ENCODE assay signal across 8 mouse cellular contexts in genomic region chr7:44985595-44986191, GRCm38 (mm10). TPM values are rescaled to one million over a fixed set of nuclear protein-coding genes. Genes with fewer than 3 reads are reported as not detected.
A peak's percentile ranks its signal among the peaks of the same experiment; 100 is the strongest.
DNase-seq lines count a peak whose midpoint lies in the region; ATAC-seq lines count a peak whose summit lies in the region.

No protein-coding gene starts in this region.

- DNase-seq in cerebellum, adult 11 months = peak; percentile 72
- peak; percentile 64 for DNase-seq in cerebellum, adult 8-10 months
- peak; percentile 44 to 46 for DNase-seq in frontal cortex, postnatal 36 days (ENCODE audit: low spot score in 2 of 2)
- peak; percentile 36 for DNase-seq in hindbrain, embryonic 14.5 days (ENCODE audit: low spot score)
- peak; percentile 61 to 64 for DNase-seq in left cerebral cortex, postnatal 14 days (ENCODE audit: low spot score in 2 of 2)
- peak; percentile 46 for DNase-seq in right cerebral cortex, postnatal 25 days

- H3K4me3 ChIP-seq in hindbrain, embryonic 14.5 days (replicated peaks; ENCODE audit: low read length) = peak overlapping the region; percentile 77

- H3K4me1 ChIP-seq in hindbrain, embryonic 14.5 days (replicated peaks; ENCODE audit: control insufficient read depth, insufficient read depth, low read length) = peaks cover 33% of the 10 kb centered on the region

- H3K27me3 ChIP-seq in hindbrain, embryonic 14.5 days (ENCODE audit: control insufficient read depth, insufficient read depth, low read length) = no peaks in the 10 kb centered on the region

- ATAC-seq in cerebellum, adult (ENCODE audit: insufficient number of reproducible peaks, low FRiP score, low TSS enrichment) = no peak
- peak; percentile 0; the same call in 1 of the 2 replicates for ATAC-seq in hindbrain, embryonic 14.5 days (ENCODE audit: low FRiP score)
- peak; percentile 16 for ATAC-seq in megakaryocyte progenitor cell, adult 5-6 weeks (replicated peaks; ENCODE audit: poor library complexity)

- peak overlapping the region; percentile 89 for H3K27ac ChIP-seq in hindbrain, embryonic 14.5 days

- H3K36me3 ChIP-seq in hindbrain, embryonic 14.5 days (replicated peaks; ENCODE audit: control insufficient read depth, insufficient read depth) = peaks cover 29% of the 10 kb centered on the region

- under 1% methylated on average over 44 of the region's 45 CpGs for WGBS in hindbrain, embryonic 14.5 days

- H3K9ac ChIP-seq in hindbrain, embryonic 14.5 days = peak overlapping the region; percentile 91

- peak overlapping the region; percentile 68 for H3K4me2 ChIP-seq in hindbrain, embryonic 14.5 days (replicated peaks)

- intact Hi-C loops in left cerebral cortex, postnatal 14 days (cut with DNase I) = no loop called here

- H3K9me3 ChIP-seq in hindbrain, embryonic 14.5 days (ENCODE audit: control insufficient read depth, low read length) = no peaks in the 10 kb centered on the region

RNA-seq across cellular contexts. Expression of gene Prmt1, which starts 0.7 kb away (rescaled TPM):
- 194 and 210 TPM in 2 replicates for polyA plus RNA-seq in hindbrain, embryonic 14.5 days (2014; fragmentation: Nextera tagmentation; extraction: Ambion mirVana)
- 100 to 1,000 TPM; 166 to 183 TPM for total RNA-seq in left cerebral cortex, postnatal 14 days (2021)
- 147 and 153 TPM in 2 replicates for total RNA-seq in megakaryocyte progenitor cell, adult 5-6 weeks (2015)
- 113 and 135 TPM in 2 replicates for total RNA-seq in megakaryocyte progenitor cell, adult 5-6 weeks (2017)

RNA-seq across cellular contexts. Expression of gene Cpt1c, which starts 11.0 kb away (rescaled TPM):
- polyA plus RNA-seq in hindbrain, embryonic 14.5 days (2014; fragmentation: Nextera tagmentation; extraction: Ambion mirVana) = 53.3 and 53.8 TPM in 2 replicates
- 100 to 1,000 TPM in 1 of 2 experiments, 10 to 100 TPM in 1; 97.4 to 101 TPM for total RNA-seq in left cerebral cortex, postnatal 14 days (2021)
- total RNA-seq in megakaryocyte progenitor cell, adult 5-6 weeks (2015) = 0.42 and 0.54 TPM in 2 replicates
- 0.25 and 1.6 TPM in 2 replicates for total RNA-seq in megakaryocyte progenitor cell, adult 5-6 weeks (2017)

RNA-seq across cellular contexts. Expression of gene Irf3, which starts 11.8 kb away (rescaled TPM):
- 52.1 and 56.9 TPM in 2 replicates for polyA plus RNA-seq in hindbrain, embryonic 14.5 days (2014; fragmentation: Nextera tagmentation; extraction: Ambion mirVana)
- total RNA-seq in left cerebral cortex, postnatal 14 days (2021) = 10 to 100 TPM; 26.7 to 30.4 TPM
- 71.9 and 79.5 TPM in 2 replicates for total RNA-seq in megakaryocyte progenitor cell, adult 5-6 weeks (2015)
- 70.4 and 89.4 TPM in 2 replicates for total RNA-seq in megakaryocyte progenitor cell, adult 5-6 weeks (2017)

RNA-seq across cellular contexts. Expression of gene Bcl2l12, which starts 12.8 kb away (rescaled TPM):
- polyA plus RNA-seq in hindbrain, embryonic 14.5 days (2014; fragmentation: Nextera tagmentation; extraction: Ambion mirVana) = 9.2 and 12.6 TPM in 2 replicates
- total RNA-seq in left cerebral cortex, postnatal 14 days (2021) = 1 to 10 TPM; 2.7 to 3.3 TPM
- 22.6 and 25.9 TPM in 2 replicates for total RNA-seq in megakaryocyte progenitor cell, adult 5-6 weeks (2015)
- 26.2 and 28.0 TPM in 2 replicates for total RNA-seq in megakaryocyte progenitor cell, adult 5-6 weeks (2017)

RNA-seq across cellular contexts. Expression of gene Scaf1, which starts 30.5 kb away (rescaled TPM):
- polyA plus RNA-seq in hindbrain, embryonic 14.5 days (2014; fragmentation: Nextera tagmentation; extraction: Ambion mirVana) = 59.7 and 61.9 TPM in 2 replicates
- total RNA-seq in left cerebral cortex, postnatal 14 days (2021) = 100 to 1,000 TPM; 153 to 162 TPM
- total RNA-seq in megakaryocyte progenitor cell, adult 5-6 weeks (2015) = 19.5 and 21.9 TPM in 2 replicates
- 8.7 and 11.2 TPM in 2 replicates for total RNA-seq in megakaryocyte progenitor cell, adult 5-6 weeks (2017)

Comparison
In these comparisons a context has a peak if more than half of its experiments do, and no peak if none do; other contexts are left out.
1. RNA of gene Cpt1c, which starts 11.0 kb away (total RNA-seq): 97.4 to 101 TPM in left cerebral cortex, postnatal 14 days; 0.25 to 1.6 TPM in megakaryocyte progenitor cell, adult 5-6 weeks; every median in the first group is over 10 times any median in the second.
2. Peak in every context shown above with its lines, with median percentiles within 50 percentile points of each other: DNase-seq.